Mouse (Mus musculus): Measurements from ENCODE around the gene Ralgds. TPM values are rescaled to one million over a fixed set of nuclear protein-coding genes. Genes with fewer than 3 reads are reported as not detected.

The Ralgds gene
- polyA plus RNA-seq, 1 experiment from 2014 or later, result 70.8 TPM

DNA sequence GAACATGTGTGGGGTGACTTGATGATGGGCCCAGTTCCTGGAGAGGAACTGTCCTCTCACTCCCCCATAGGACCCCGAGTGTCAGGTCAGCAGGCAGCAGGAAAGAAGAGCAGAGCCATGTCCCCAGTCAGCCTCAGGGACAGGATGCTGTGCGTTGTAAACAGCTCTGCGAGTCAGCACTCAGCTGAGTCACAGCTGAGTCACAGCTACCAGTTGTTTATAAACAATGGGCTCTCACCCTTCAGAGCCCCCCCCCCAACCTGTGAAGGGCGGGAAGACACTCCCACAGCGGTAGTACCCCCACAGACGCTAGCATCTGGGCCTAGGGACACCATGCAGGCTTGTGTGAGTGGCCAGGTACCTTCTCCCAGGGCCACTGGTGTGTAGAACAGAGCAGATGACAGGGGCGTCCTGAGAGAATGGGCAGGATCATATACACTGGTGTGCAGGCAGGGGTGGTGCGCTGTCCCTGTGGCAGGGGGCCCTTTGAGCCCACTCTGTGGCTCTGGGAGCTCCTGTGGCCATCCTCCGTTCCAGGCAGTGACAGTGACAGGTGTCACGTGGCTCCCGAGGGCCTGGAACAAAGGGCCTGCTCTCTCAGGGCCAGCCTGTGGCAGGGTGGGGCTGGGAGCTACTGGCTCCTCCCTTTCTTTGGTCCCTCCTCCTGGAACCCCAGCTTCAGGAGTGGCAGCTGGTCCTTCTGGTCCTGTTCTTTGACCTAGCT lies 12.5 kb downstream of the Ralgds start:
- H3K4me1 ChIP-seq, result peaks cover 95% of the 10 kb centered on the region
- H3K9ac ChIP-seq, result no peak overlapping the region
- no peak overlapping the region for H3K4me3 ChIP-seq (replicated peaks)
- no peak overlapping the region for H3K4me2 ChIP-seq (replicated peaks)
- H3K27me3 ChIP-seq, result no peaks in the 10 kb centered on the region
- H3K36me3 ChIP-seq, result no peaks in the 10 kb centered on the region
- peak; percentile 67 for ATAC-seq (ENCODE audit: insufficient number of reproducible peaks, low FRiP score, low TSS enrichment, low read depth)
- H3K27ac ChIP-seq (replicated peaks), result peak overlapping the region; percentile 82
- H3K9me3 ChIP-seq (replicated peaks), result no peaks in the 10 kb centered on the region
- WGBS, result 14% methylated on average over 11 of the region's 11 CpGs

DNA sequence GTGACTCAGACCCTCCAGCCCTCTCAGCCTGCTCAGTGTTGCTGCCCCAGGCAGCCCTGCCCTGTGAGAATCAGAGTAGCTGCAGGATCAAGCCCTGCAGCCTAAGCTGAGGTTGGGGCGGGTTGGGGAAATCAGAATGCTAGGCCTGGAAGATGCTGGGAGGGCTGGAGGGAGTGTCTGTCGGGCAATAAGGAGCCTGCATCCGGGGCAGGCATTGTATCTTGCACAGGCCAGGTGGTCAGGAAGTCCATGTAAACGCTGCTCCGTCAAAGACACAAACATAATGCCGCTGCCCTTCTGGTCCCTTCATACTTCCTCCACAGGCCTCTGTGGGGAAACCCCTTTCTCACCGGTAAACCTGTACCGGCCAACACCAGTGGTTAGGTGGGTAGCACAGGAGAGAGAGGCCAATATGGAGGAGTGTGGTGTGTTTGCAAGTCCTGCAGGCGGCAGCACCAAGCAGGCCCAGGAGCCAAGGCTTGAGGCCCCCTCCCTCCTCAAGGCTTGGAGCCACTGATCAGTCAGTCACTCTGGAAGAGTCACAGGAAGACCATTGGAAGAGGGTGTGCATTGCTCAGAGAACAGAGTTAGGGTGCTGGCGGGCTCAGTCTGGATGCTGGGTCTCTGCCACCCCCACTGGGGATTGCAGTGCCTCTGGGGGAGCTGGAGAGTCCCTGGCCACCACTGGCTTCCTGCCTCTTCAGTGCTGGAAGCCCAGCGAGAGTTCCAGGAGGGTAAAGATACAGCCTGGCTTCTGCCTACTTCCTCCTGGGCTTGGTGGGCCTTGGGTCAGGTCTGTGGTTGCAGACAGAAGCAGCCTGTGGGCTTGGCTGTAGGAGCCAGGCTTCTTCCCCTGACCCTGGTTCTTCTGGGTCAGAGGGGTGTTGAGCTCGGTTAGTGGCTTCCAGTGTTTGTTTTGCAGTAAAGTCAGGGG lies 13.3 kb downstream of the Ralgds start:
- peak overlapping the region; percentile 82 for H3K27ac ChIP-seq (replicated peaks)
- H3K27me3 ChIP-seq, result no peaks in the 10 kb centered on the region
- 40% methylated on average over 12 of the region's 12 CpGs for WGBS
- peaks cover 95% of the 10 kb centered on the region for H3K4me1 ChIP-seq
- no peak overlapping the region for H3K4me3 ChIP-seq (replicated peaks)
- no peak overlapping the region for H3K4me2 ChIP-seq (replicated peaks)
- H3K9ac ChIP-seq, result no peak overlapping the region
- no peaks in the 10 kb centered on the region for H3K9me3 ChIP-seq (replicated peaks)
- H3K36me3 ChIP-seq, result no peaks in the 10 kb centered on the region
- ATAC-seq (ENCODE audit: insufficient number of reproducible peaks, low FRiP score, low TSS enrichment, low read depth), result no peak

DNA sequence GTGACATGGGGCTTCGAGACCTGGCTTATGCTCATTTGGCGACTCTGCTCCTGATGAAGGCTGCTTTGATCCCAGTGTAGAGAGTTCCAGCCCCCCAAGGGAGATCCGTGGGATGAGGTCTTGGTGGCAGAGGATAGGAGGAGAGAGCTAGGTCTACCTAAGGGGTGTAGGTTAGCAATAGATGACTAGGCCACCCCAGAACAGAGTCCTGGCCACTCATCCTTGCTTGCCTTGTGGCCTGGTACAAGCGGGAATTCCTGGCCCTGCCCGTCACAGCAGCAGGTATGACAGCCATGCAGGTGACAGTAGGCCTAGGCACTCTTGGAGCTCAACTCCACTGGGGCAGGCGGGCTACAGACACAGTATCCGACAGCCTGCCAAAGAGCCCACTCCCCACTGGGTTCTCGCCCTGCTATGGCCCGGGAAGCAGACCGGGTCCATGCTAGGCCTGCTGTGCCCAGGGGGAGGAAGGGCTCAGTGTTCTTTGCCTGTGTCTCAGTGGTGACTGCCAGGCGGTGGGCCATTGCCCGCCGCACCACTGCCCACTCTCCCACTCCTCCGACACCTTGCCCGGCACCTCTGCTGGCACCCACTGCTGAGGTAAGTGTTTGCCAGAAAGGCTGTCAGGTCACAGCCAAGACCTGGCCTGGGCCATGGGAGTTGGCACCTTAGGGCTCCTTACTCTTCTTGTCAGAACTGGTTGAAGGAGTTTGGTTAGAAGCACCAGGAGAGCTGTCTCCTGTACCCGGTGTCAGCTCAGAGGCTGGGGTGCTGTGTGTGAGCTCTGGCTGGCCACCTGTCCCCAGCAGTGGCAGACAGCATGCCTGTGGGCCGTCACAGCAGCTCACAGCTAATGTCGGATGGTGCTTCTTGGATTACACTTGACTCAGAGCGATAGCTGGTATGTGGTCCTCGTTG lies 14.8 kb downstream of the Ralgds start:
- Histone ChIP-seq H3K4me2 (replicated peaks) (no peak overlapping the region), H3K27me3 (no peaks in the 10 kb centered on the region), H3K9me3 (replicated peaks) (no peaks in the 10 kb centered on the region), H3K27ac (replicated peaks) (0 out of 2 replicates have a peak overlapping the region, but pooled peaks have one; percentile 19), H3K4me3 (replicated peaks) (no peak overlapping the region), H3K36me3 (no peaks in the 10 kb centered on the region), H3K4me1 (peaks cover 95% of the 10 kb centered on the region), H3K9ac (no peak overlapping the region)
- no peak for ATAC-seq (ENCODE audit: insufficient number of reproducible peaks, low FRiP score, low TSS enrichment, low read depth)
- WGBS, result 77% methylated on average over 20 of the region's 20 CpGs

- H3K27ac ChIP-seq (replicated peaks), result 0 out of 2 replicates have a peak overlapping the region, but pooled peaks have one; percentile 19
- 67% methylated on average over 7 of the region's 7 CpGs for WGBS
- H3K4me1 ChIP-seq, result peaks cover 96% of the 10 kb centered on the region
These were observed 15.4 kb downstream of the Ralgds start for GRCm38 (mm10) chr2:28528354-28528730.

DNA sequence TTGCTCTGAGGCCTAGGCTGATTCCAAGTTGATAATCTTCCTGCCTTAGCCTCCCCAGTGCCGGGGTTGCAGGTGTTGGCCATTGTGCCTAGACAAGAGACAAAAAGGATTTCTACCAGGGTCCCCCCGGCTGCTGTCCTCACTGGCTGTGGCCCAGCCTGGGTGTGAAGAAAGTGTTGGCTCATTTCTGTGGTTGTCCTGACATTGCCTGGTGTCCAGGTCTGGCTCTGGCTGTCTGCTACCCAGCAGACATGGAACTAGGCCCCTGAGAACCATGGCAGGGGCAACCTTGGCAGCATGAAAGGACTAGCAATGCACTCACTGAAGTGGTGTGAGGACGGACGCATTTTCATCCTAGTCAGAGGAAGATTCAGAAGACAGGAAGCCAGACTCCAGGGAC lies 16.9 kb downstream of the Ralgds start:
- H3K9me3 ChIP-seq (replicated peaks), result no peaks in the 10 kb centered on the region
- no peak for ATAC-seq (ENCODE audit: insufficient number of reproducible peaks, low FRiP score, low TSS enrichment, low read depth)
- H3K9ac ChIP-seq, result no peak overlapping the region
- no peaks in the 10 kb centered on the region for H3K36me3 ChIP-seq
- H3K27me3 ChIP-seq, result no peaks in the 10 kb centered on the region
- peaks cover 95% of the 10 kb centered on the region for H3K4me1 ChIP-seq
- WGBS, result 71% methylated on average over 4 of the region's 4 CpGs
- no peak overlapping the region for H3K4me2 ChIP-seq (replicated peaks)
- H3K4me3 ChIP-seq (replicated peaks), result no peak overlapping the region
- H3K27ac ChIP-seq (replicated peaks), result peak overlapping the region; percentile 63

More at GRCm38 (mm10) chr2:28528354-28528730, 15.4 kb downstream of the Ralgds start:
- no peak for ATAC-seq (ENCODE audit: insufficient number of reproducible peaks, low FRiP score, low TSS enrichment, low read depth)
- no peak overlapping the region for H3K9ac ChIP-seq
- H3K9me3 ChIP-seq (replicated peaks), result no peaks in the 10 kb centered on the region
- no peaks in the 10 kb centered on the region for H3K36me3 ChIP-seq
- H3K27me3 ChIP-seq, result no peaks in the 10 kb centered on the region
- no peak overlapping the region for H3K4me2 ChIP-seq (replicated peaks)
- no peak overlapping the region for H3K4me3 ChIP-seq (replicated peaks)

GRCm38 (mm10) chr2:28530311-28530710 lies 17.4 kb downstream of the Ralgds start:
- Histone ChIP-seq H3K4me3 (replicated peaks) (no peak overlapping the region), H3K4me2 (replicated peaks) (no peak overlapping the region), H3K9me3 (replicated peaks) (no peaks in the 10 kb centered on the region), H3K27me3 (no peaks in the 10 kb centered on the region), H3K36me3 (no peaks in the 10 kb centered on the region), H3K9ac (no peak overlapping the region), H3K27ac (replicated peaks) (peak overlapping the region; percentile 63; the same call in 1 of the 2 replicates), H3K4me1 (peaks cover 95% of the 10 kb centered on the region)
- no peak for ATAC-seq (ENCODE audit: insufficient number of reproducible peaks, low FRiP score, low TSS enrichment, low read depth)
- WGBS, result 54% methylated on average over 7 of the region's 7 CpGs

- 3% methylated on average over 49 of the region's 49 CpGs for WGBS
- no peaks in the 10 kb centered on the region for H3K27me3 ChIP-seq
- no peaks in the 10 kb centered on the region for H3K36me3 ChIP-seq
- peak overlapping the region; percentile 83 for H3K4me3 ChIP-seq (replicated peaks)
- ATAC-seq (ENCODE audit: insufficient number of reproducible peaks, low FRiP score, low TSS enrichment, low read depth), result peak; percentile 92
- no peaks in the 10 kb centered on the region for H3K9me3 ChIP-seq (replicated peaks)
- H3K9ac ChIP-seq, result peak overlapping the region; percentile 68
- H3K4me1 ChIP-seq, result peaks cover 97% of the 10 kb centered on the region
- H3K27ac ChIP-seq (replicated peaks), result peak overlapping the region; percentile 88
- peak overlapping the region; percentile 72 for H3K4me2 ChIP-seq (replicated peaks)
These were observed 20.2 kb downstream of the Ralgds start for GRCm38 (mm10) chr2:28532938-28533771.

DNA sequence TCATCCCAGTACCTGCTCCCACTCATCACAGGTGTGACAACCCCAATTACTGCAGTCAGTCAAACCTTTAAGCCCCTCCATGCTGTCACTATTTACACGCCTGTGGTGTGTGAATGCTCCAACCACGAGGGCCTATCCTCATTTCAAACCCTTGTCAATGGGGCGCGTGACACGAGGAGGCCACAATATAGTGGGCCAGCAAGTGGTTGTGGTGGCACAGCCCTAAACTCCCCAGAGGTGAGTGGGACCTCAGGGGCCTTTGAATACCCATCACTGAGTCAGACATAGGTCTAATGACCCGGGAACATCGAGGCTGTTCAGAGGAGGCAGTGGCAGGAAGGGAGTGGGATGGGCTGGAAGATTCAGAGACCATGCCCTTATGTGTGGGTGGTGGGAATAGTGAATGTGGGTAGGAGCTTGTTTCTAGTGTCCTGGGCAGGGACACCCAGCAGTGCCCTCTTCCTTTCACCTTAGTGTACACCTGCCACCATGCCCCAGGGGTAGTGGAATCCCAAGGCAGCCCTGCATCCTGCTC lies 21.0 kb downstream of the Ralgds start:
- Histone ChIP-seq H3K36me3 (no peaks in the 10 kb centered on the region), H3K4me3 (replicated peaks) (peak overlapping the region; percentile 83), H3K9ac (peak overlapping the region; percentile 68), H3K4me2 (replicated peaks) (peak overlapping the region; percentile 72), H3K4me1 (peaks cover 97% of the 10 kb centered on the region), H3K9me3 (replicated peaks) (no peaks in the 10 kb centered on the region), H3K27ac (replicated peaks) (peak overlapping the region; percentile 88), H3K27me3 (no peaks in the 10 kb centered on the region)
- 35% methylated on average over 7 of the region's 7 CpGs for WGBS
- ATAC-seq (ENCODE audit: insufficient number of reproducible peaks, low FRiP score, low TSS enrichment, low read depth), result no peak

- peak overlapping the region; percentile 88 for H3K27ac ChIP-seq (replicated peaks)
These were observed 21.7 kb downstream of the Ralgds start for GRCm38 (mm10) chr2:28534436-28535262.

More at GRCm38 (mm10) chr2:28534436-28535262, 21.7 kb downstream of the Ralgds start:
- WGBS, result 24% methylated on average over 11 of the region's 11 CpGs
- Histone ChIP-seq H3K4me1 (peaks cover 98% of the 10 kb centered on the region), H3K36me3 (no peaks in the 10 kb centered on the region), H3K9ac (peak overlapping the region; percentile 68), H3K9me3 (replicated peaks) (no peaks in the 10 kb centered on the region), H3K4me2 (replicated peaks) (peak overlapping the region; percentile 72), H3K27me3 (no peaks in the 10 kb centered on the region), H3K4me3 (replicated peaks) (peak overlapping the region; percentile 83)
- ATAC-seq (ENCODE audit: insufficient number of reproducible peaks, low FRiP score, low TSS enrichment, low read depth), result peak; percentile 67
